Mouse (Mus musculus) small intestine, adult 2 months (tissue): ENCODE data around the gene Cbwd1. TPM values are rescaled to one million over a fixed set of nuclear protein-coding genes. Genes with fewer than 3 reads are reported as not detected.

Source experiments
- H3K27ac ChIP-seq: fragments of 200-500 bp; 2 replicates; pipeline ENCODE4 v1.5.1; 2012; ENCODE audit warnings: low read depth, low read length, control low read depth, inconsistent platforms; ENCODE audit not compliant: insufficient read depth
- H3K27me3 ChIP-seq: fragments of 200-500 bp; 2 replicates; pipeline ENCODE4 v1.6.1; 2012; ENCODE audit warnings: mild to moderate bottlenecking, moderate library complexity, low read length, inconsistent platforms; ENCODE audit not compliant: control insufficient read depth, insufficient read depth
- H3K36me3 ChIP-seq: fragments of 200-500 bp; 2 replicates; pipeline ENCODE4 v1.6.1; 2012; ENCODE audit warnings: mild to moderate bottlenecking, low read length, control low read depth, inconsistent platforms; ENCODE audit not compliant: control insufficient read depth, insufficient read depth
- H3K4me1 ChIP-seq: fragments of 200-500 bp; 2 replicates; pipeline ENCODE4 v1.6.1; 2012; ENCODE audit warnings: low read length, inconsistent platforms, mixed read lengths; ENCODE audit not compliant: control insufficient read depth, insufficient read depth, insufficient read length
- H3K4me3 ChIP-seq: fragments of 200-500 bp; 2 replicates; pipeline ENCODE4 v1.5.1; 2012; ENCODE audit warnings: low read depth, mild to moderate bottlenecking, control low read depth, inconsistent platforms, low read length, moderate library complexity
- CTCF ChIP-seq: fragments of 200-500 bp; IDR thresholded peaks from 2 replicates; pipeline ENCODE4 v1.5.1; 2012; ENCODE audit warnings: low read depth, mild to moderate bottlenecking, control low read depth, inconsistent platforms, low read length, moderate library complexity, mixed read lengths; ENCODE audit not compliant: insufficient replicate concordance, insufficient read length; ENCODE audit errors: extremely low read depth
- POLR2A ChIP-seq: fragments of 200-500 bp; IDR thresholded peaks from 2 replicates; pipeline ENCODE4 v1.6.1; 2012; ENCODE audit warnings: low read depth, mild to moderate bottlenecking, control low read depth, inconsistent platforms, low read length, moderate library complexity
- WGBS: fragments of 180-500 bp; shearing (Covaris S2); methylation state at CpG from one replicate; pipeline ENCODE4 v1.1.7; 2018; 5-methylcytosine and 5-hydroxymethylcytosine counted together
- polyA plus RNA-seq: library from polyadenylated mRNA; depleted of rRNA; stranded (reverse); fragments of >200 nt; gene quantifications from 2 replicates; pipeline ENCODE4 v1.2.3, GENCODE M21; 2012

Cbwd1 gene
- polyA plus RNA-seq, 1 experiment, result 0.62 TPM

DNA sequence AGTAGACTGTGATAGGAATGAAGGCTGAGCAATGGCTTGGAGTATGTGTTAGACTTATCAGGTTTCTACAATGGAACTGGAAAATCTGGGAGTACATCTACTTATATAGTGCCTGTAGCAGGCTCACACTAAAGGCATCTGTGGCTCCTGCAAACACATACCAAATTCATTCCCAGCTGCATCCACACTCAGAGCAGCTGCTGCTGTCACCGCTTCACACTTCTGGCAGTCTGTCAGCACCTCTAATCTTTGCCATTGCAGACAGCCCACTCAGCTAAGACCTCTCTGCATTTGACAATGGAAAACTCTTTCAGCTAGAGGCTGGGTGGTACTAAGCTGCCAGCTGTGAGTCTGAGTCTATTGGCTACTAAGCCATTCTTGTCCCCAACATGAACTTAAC is 24.3 kb downstream of the Cbwd1 start:
- H3K4me3 ChIP-seq, result no peak overlapping the region
- no peak for TF ChIP-seq CTCF
- TF ChIP-seq POLR2A, result no peak
- WGBS, result 90% methylated on average over 1 of the region's 1 CpGs

DNA sequence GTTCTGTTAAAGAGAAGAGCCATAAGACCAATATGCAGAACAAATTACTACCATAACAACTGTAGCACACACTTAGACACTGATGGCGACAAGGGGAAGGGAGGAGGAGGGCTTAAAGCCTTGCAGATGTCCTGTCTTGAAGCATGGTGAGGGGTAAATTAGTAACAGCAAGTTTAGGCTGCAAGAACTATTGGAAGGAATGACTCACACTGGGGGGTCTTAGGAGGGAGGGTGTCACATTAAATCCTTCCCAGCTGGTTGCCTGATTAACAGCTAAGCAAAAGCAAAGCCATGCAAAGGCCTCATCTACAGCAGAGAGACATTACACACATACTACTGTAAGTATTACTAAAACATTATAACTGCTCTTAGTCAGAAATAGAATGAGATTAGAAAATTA is 32.4 kb downstream of the Cbwd1 start:
- no peak overlapping the region for H3K4me3 ChIP-seq
- 100% methylated on average over 1 of the region's 1 CpGs for WGBS
- TF ChIP-seq POLR2A, result no peak
- TF ChIP-seq CTCF, result no peak

More for the DNA sequence above, 24.3 kb downstream of the Cbwd1 start:
- no peaks in the 10 kb centered on the region for H3K4me1 ChIP-seq
- no peak overlapping the region for H3K27ac ChIP-seq
- peaks cover 8% of the 10 kb centered on the region for H3K36me3 ChIP-seq
- H3K27me3 ChIP-seq, result no peaks in the 10 kb centered on the region

DNA sequence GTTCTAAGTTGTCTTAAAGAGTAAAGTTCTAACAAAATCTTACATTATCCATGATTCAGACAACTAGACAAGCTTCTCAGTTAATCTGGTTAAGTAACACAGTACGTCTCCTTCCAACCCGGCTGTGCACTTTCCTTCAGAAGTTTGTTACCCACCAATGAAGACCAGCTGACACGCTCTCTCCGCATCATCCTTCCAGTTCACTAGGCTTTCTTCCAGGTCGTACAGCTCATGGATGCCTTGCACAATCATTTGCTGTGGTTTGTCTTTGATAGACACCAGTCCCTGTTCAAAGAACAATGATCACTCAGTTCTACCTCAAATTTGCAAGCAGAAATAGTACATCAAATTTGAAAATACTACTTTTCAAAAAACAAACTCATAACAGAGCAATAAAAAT is 40.5 kb downstream of the Cbwd1 start:
- 92% methylated on average over 5 of the region's 5 CpGs for WGBS
- no peak overlapping the region for H3K4me3 ChIP-seq
- TF ChIP-seq CTCF, result no peak
- TF ChIP-seq POLR2A, result no peak
- H3K27ac ChIP-seq, result no peak overlapping the region
- peaks cover 18% of the 10 kb centered on the region for H3K36me3 ChIP-seq
- no peaks in the 10 kb centered on the region for H3K4me1 ChIP-seq
- H3K27me3 ChIP-seq, result no peaks in the 10 kb centered on the region

More for the DNA sequence above, 32.4 kb downstream of the Cbwd1 start:
- peaks cover 4% of the 10 kb centered on the region; the same call in 1 of the 2 replicates for H3K36me3 ChIP-seq
- H3K27me3 ChIP-seq, result no peaks in the 10 kb centered on the region
- H3K27ac ChIP-seq, result no peak overlapping the region
- H3K4me1 ChIP-seq, result no peaks in the 10 kb centered on the region

DNA sequence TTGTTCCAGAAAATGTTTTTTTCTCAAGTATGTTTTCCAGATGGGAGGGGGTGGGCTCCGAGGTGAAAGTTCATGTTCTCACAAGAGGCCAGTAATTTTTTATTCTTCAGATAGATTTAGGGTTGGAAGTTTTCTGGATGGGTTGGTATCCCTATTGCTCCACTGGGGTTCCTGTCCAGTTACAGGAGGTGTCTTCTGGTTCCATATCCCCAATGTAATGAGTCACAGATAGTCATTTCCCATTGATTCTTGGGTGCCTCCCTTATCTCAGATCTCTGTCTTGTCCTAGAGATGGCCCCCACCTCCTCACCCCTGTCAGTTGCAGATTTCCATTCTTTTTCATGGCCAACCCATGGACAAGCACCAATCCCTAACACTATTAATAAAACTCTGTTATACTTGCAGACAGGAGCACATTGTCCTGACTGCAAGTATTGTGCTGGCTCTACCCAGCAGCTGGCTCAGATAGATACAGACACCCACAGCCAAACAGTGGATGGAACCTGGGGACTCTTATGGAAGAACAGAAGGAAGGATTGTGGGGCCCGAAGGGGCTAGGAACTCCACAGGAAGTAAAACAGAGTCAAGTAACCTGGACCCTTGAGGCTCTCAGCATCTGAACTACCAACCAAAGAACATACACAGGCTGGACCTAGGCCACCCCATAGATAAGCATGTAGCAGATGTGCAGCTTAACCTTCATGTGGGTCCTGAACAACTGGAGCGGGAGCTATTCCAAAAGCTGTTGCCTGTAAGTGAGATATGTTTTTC is 52.8 kb downstream of the Cbwd1 start:
- Histone ChIP-seq H3K27ac (no peak overlapping the region), H3K27me3 (no peaks in the 10 kb centered on the region), H3K4me1 (no peaks in the 10 kb centered on the region), H3K4me3 (no peak overlapping the region), H3K36me3 (no peaks in the 10 kb centered on the region)
- TF ChIP-seq POLR2A (no peak), CTCF (no peak)
- 87% methylated on average over 3 of the region's 3 CpGs for WGBS

DNA sequence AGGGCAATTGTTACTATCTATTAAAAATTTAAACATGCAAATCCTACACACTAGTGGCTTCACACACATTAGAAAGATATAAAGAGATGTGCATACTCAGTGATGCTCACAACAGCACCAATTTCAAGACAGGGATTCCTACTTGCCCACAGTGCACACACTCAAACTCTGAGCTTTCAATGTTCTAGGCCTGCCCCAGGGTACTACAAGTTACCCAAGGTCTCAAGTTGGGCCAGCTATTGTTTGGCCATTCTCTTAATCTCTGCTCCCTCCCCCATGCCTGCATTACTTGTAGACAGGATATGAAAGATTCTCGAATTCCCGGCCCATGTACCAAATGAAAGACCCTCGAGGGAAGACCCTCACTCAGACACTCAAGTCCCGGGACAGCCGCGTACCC is 53.8 kb downstream of the Cbwd1 start:
- TF ChIP-seq CTCF (no peak), POLR2A (no peak)
- Histone ChIP-seq H3K27me3 (peaks cover 3% of the 10 kb centered on the region), H3K36me3 (no peaks in the 10 kb centered on the region), H3K4me3 (no peak overlapping the region), H3K4me1 (no peaks in the 10 kb centered on the region), H3K27ac (no peak overlapping the region)
- WGBS, result 89% methylated on average over 6 of the region's 6 CpGs

DNA sequence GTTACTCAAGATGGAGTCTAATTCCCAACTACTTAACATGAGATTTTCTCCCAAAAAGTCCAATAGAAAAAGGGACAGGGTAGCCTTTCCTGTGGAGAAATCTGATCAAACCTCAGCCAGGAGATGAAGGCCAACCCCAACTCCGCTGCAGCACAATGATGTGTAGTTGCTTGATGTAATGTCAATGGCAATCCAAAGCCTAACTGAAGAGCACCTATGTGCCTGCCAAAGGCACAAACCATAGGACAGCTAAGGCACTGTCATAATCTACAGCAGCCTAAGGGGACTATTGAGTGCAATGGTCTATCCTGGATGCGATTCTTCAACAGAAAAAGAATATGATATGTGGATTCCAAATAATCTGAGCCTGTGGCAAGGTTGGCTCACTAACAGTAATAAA is 58.6 kb downstream of the Cbwd1 start:
- Histone ChIP-seq H3K36me3 (no peaks in the 10 kb centered on the region), H3K4me1 (peaks cover 5% of the 10 kb centered on the region), H3K27ac (no peak overlapping the region), H3K4me3 (no peak overlapping the region), H3K27me3 (peaks cover 40% of the 10 kb centered on the region)
- 43% methylated on average over 2 of the region's 2 CpGs for WGBS
- TF ChIP-seq POLR2A (no peak), CTCF (no peak)

DNA sequence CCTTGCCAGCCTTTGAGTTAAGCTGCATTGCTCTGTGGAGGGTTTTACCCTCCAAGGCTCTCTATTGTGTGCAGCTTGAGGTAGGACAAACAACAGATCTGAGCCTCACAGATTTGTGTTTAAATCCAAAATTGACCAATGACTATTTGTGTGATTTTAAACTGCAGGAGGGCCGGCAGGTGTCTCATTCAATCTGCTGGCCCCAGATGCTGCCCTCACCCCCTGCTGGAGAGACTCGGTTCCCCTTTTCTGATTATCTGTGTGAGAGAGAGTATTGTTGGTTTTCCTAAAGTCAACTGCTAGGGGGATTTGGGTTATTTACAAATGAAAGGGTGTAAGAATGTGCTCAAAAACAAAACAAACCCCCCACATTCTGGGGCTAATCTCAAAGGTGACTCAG is 59.2 kb downstream of the Cbwd1 start:
- H3K27me3 ChIP-seq, result peaks cover 46% of the 10 kb centered on the region
- no peak for TF ChIP-seq CTCF
- WGBS, result 9% methylated on average over 2 of the region's 2 CpGs
- no peaks in the 10 kb centered on the region for H3K36me3 ChIP-seq
- peaks cover 7% of the 10 kb centered on the region for H3K4me1 ChIP-seq
- H3K4me3 ChIP-seq, result no peak overlapping the region
- H3K27ac ChIP-seq, result no peak overlapping the region

DNA sequence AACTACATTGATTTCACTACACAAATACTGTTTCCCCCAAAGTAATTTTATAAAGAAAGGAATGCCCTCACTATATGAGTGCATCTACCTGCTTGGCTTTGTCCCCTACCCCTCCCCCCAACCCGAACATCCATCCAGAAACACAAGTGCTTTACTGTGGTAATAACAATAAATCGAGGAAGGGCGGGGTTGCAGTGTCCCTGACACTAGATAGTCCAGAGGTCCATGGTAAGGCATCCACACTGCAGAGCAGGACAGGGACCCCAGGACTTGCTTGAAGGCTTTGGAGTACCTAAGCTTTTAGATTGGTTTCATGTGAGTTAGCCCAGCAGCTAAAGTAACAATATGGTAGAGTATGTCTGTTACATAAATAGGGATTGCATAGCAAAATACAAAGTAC is 59.7 kb downstream of the Cbwd1 start:
- H3K4me3 ChIP-seq, result no peak overlapping the region
- peaks cover 9% of the 10 kb centered on the region for H3K4me1 ChIP-seq
- 4% methylated on average over 3 of the region's 3 CpGs for WGBS
- peaks cover 52% of the 10 kb centered on the region for H3K27me3 ChIP-seq
- H3K27ac ChIP-seq, result no peak overlapping the region
- TF ChIP-seq POLR2A (no peak), CTCF (no peak)
- H3K36me3 ChIP-seq, result no peaks in the 10 kb centered on the region
